Mouse (Mus musculus) CH12.LX (cell line): ENCODE data around the gene Mdfic. TPM values are rescaled to one million over a fixed set of nuclear protein-coding genes. Genes with fewer than 3 reads are reported as not detected.
A peak's percentile ranks its signal among the peaks of the same experiment; 100 is the strongest.

Source experiments
- DNase-seq: peaks from one replicate; pipeline ENCODE4 v3.0.0-alpha.2; 2013; ENCODE audit errors: extremely low read depth
- H3K27ac ChIP-seq: 2 replicates; pipeline ENCODE4 v1.5.1; 2012; ENCODE audit warnings: low read depth, mild to moderate bottlenecking, control low read depth, moderate library complexity; ENCODE audit not compliant: insufficient read depth
- H3K27me3 ChIP-seq: replicated peaks from 2 replicates; pipeline ENCODE3; 2012; ENCODE audit warnings: inconsistent platforms
- H3K36me3 ChIP-seq, 2 experiments: replicated peaks in 1 of 2; 2 replicates each; pipeline versions ENCODE3 to v1.6.1; 2012; ENCODE audit warnings: inconsistent platforms in 1 of 2, low read length in 1 of 2, mild to moderate bottlenecking in 1 of 2, mixed read lengths in 1 of 2, moderate library complexity in 1 of 2; ENCODE audit not compliant: control insufficient read depth in 1 of 2, insufficient read depth in 1 of 2
- H3K4me1 ChIP-seq, 2 experiments: 2 replicates each; pipeline ENCODE4 v1.6.1; 2012; ENCODE audit warnings: inconsistent platforms in 1 of 2, moderate library complexity in 1 of 2; ENCODE audit not compliant: insufficient read depth in 2 of 2, control insufficient read depth in 1 of 2
- H3K4me2 ChIP-seq: 2 replicates; pipeline ENCODE4 v1.6.1; 2012; ENCODE audit warnings: low read depth, mild to moderate bottlenecking, control low read depth; ENCODE audit not compliant: poor library complexity, insufficient read depth, severe bottlenecking
- H3K4me3 ChIP-seq, 3 experiments: fragments of 150-350 bp in 1 of 3; sonication (generic) in 1 of 3; replicated peaks in 1 of 3; 2 replicates each; pipeline versions ENCODE3 to v1.5.1; 2011 to 2012; ENCODE audit warnings: low read depth in 2 of 3, low read length in 2 of 3, mild to moderate bottlenecking in 2 of 3, moderate library complexity in 2 of 3, control low read depth in 1 of 3, improper control_type of control experiment in 1 of 3, inconsistent platforms in 1 of 3, mixed read lengths in 1 of 3; ENCODE audit not compliant: poor library complexity in 1 of 3
- H3K79me2 ChIP-seq: replicated peaks from 2 replicates; pipeline ENCODE4 v1.6.1; 2012; ENCODE audit warnings: mild to moderate bottlenecking, moderate library complexity; ENCODE audit not compliant: control insufficient read depth, poor library complexity, insufficient read depth, severe bottlenecking; ENCODE audit errors: extremely low read depth
- H3K9ac ChIP-seq: 2 replicates; pipeline ENCODE4 v1.6.1; 2012; ENCODE audit warnings: low read depth, mild to moderate bottlenecking, control low read depth, moderate library complexity; ENCODE audit not compliant: insufficient read depth
- H3K9me3 ChIP-seq: replicated peaks from 2 replicates; pipeline ENCODE3; 2012; ENCODE audit warnings: low read length, inconsistent platforms, mixed read lengths
- BHLHE40 ChIP-seq: IDR thresholded peaks from 2 replicates; pipeline ENCODE4 v1.6.1; 2011; ENCODE audit warnings: mild to moderate bottlenecking, low read depth, low read length, improper control_type of control experiment
- CHD1 ChIP-seq: IDR thresholded peaks from 2 replicates; pipeline ENCODE4 v1.6.1; 2012; ENCODE audit warnings: low read depth, low read length, improper control_type of control experiment, inconsistent platforms
- CHD2 ChIP-seq: IDR thresholded peaks from 2 replicates; pipeline ENCODE4 v1.6.1; 2011; ENCODE audit warnings: low read length, improper control_type of control experiment
- CTCF ChIP-seq, 2 experiments: IDR thresholded peaks in 1 of 2; conservative IDR thresholded peaks in 1 of 2; 2 replicates each; pipeline ENCODE4 v1.5.1; 2011 to 2012; ENCODE audit warnings: low read depth in 2 of 2, low read length in 2 of 2, improper control_type of control experiment in 1 of 2, inconsistent platforms in 1 of 2, mild to moderate bottlenecking in 1 of 2, moderate library complexity in 1 of 2
- E2F4 ChIP-seq: IDR thresholded peaks from 2 replicates; pipeline ENCODE4 v1.6.1; 2011; ENCODE audit warnings: low read depth, low read length, improper control_type of control experiment; ENCODE audit not compliant: insufficient replicate concordance
- ELF1 ChIP-seq: IDR thresholded peaks from 2 replicates; pipeline ENCODE4 v1.6.1; 2014; ENCODE audit warnings: low read depth, mild to moderate bottlenecking, inconsistent platforms, low read length, improper control_type of control experiment
- EP300 ChIP-seq: IDR thresholded peaks from 2 replicates; pipeline ENCODE4 v1.6.1; 2011; ENCODE audit warnings: low read length, improper control_type of control experiment
- ETS1 ChIP-seq: conservative IDR thresholded peaks from 2 replicates; pipeline ENCODE4 v1.6.1; 2012; ENCODE audit warnings: low read depth, mild to moderate bottlenecking, inconsistent platforms, low read length, improper control_type of control experiment, moderate library complexity
- GABPA ChIP-seq: IDR thresholded peaks from 2 replicates; pipeline ENCODE4 v1.6.1; 2012; ENCODE audit warnings: low read depth, low read length, improper control_type of control experiment, inconsistent platforms; ENCODE audit not compliant: insufficient replicate concordance
- HCFC1 ChIP-seq: IDR thresholded peaks from 2 replicates; pipeline ENCODE4 v1.6.1; 2012; ENCODE audit warnings: low read depth, mild to moderate bottlenecking, inconsistent platforms, low read length, improper control_type of control experiment
- IRF4 ChIP-seq: IDR thresholded peaks from 2 replicates; pipeline ENCODE4 v1.6.1; 2014; ENCODE audit warnings: low read depth, mild to moderate bottlenecking, inconsistent platforms, low read length, improper control_type of control experiment
- JUN ChIP-seq: IDR thresholded peaks from 2 replicates; pipeline ENCODE4 v1.6.1; 2011; ENCODE audit warnings: low read depth, mild to moderate bottlenecking, low read length, improper control_type of control experiment, moderate library complexity; ENCODE audit not compliant: insufficient read depth
- JUND ChIP-seq: conservative IDR thresholded peaks from 2 replicates; pipeline ENCODE4 v1.6.1; 2011; ENCODE audit warnings: low read depth, low read length, improper control_type of control experiment
- KAT2A ChIP-seq: IDR thresholded peaks from 2 replicates; pipeline ENCODE4 v1.6.1; 2012; ENCODE audit warnings: low read length, improper control_type of control experiment, inconsistent platforms; ENCODE audit not compliant: insufficient replicate concordance
- MAFK ChIP-seq: IDR thresholded peaks from 2 replicates; pipeline ENCODE4 v1.6.1; 2011; ENCODE audit warnings: low read length, improper control_type of control experiment; ENCODE audit not compliant: insufficient replicate concordance
- MAX ChIP-seq: IDR thresholded peaks from 2 replicates; pipeline ENCODE4 v1.6.1; 2011; ENCODE audit warnings: low read length, improper control_type of control experiment
- MAZ ChIP-seq: IDR thresholded peaks from 2 replicates; pipeline ENCODE4 v1.6.1; 2012; ENCODE audit warnings: low read depth, mild to moderate bottlenecking, inconsistent platforms, low read length, improper control_type of control experiment, moderate library complexity
- MEF2A ChIP-seq: IDR thresholded peaks from 2 replicates; pipeline ENCODE4 v1.6.1; 2014; ENCODE audit warnings: low read depth, mild to moderate bottlenecking, inconsistent platforms, low read length, improper control_type of control experiment, borderline replicate concordance
- MXI1 ChIP-seq: IDR thresholded peaks from 2 replicates; pipeline ENCODE4 v1.6.1; 2011; ENCODE audit warnings: mild to moderate bottlenecking, low read depth, low read length, improper control_type of control experiment
- MYC ChIP-seq: IDR thresholded peaks from 2 replicates; pipeline ENCODE4 v1.6.1; 2011; ENCODE audit warnings: low read depth, mild to moderate bottlenecking, improper control_type of control experiment, low read length
- NELFE ChIP-seq: IDR thresholded peaks from 2 replicates; pipeline ENCODE4 v1.6.1; 2011; ENCODE audit warnings: low read depth, low read length, improper control_type of control experiment
- NRF1 ChIP-seq: IDR thresholded peaks from 2 replicates; pipeline ENCODE4 v1.6.1; 2014; ENCODE audit warnings: low read depth, mild to moderate bottlenecking, inconsistent platforms, low read length, improper control_type of control experiment, moderate library complexity
- PAX5 ChIP-seq: IDR thresholded peaks from 2 replicates; pipeline ENCODE4 v1.6.1; 2012; ENCODE audit warnings: low read length, inconsistent platforms, mixed read lengths
- POLR2A ChIP-seq: IDR thresholded peaks from 2 replicates; pipeline ENCODE4 v1.6.1; 2011; ENCODE audit warnings: low read depth, mild to moderate bottlenecking, improper control_type of control experiment, low read length
- POLR2AphosphoS2 ChIP-seq: IDR thresholded peaks from 2 replicates; pipeline ENCODE4 v1.6.1; 2011; ENCODE audit warnings: low read depth, low read length, improper control_type of control experiment
- RAD21 ChIP-seq: IDR thresholded peaks from 2 replicates; pipeline ENCODE4 v1.6.1; 2011; ENCODE audit warnings: low read depth, mild to moderate bottlenecking, low read length, improper control_type of control experiment, moderate library complexity
- RCOR1 ChIP-seq: conservative IDR thresholded peaks from 2 replicates; pipeline ENCODE4 v1.6.1; 2012; ENCODE audit warnings: low read depth, mild to moderate bottlenecking, inconsistent platforms, low read length, improper control_type of control experiment
- SIN3A ChIP-seq: IDR thresholded peaks from 2 replicates; pipeline ENCODE4 v1.6.1; 2012; ENCODE audit warnings: low read length, improper control_type of control experiment, inconsistent platforms
- SMC3 ChIP-seq: IDR thresholded peaks from 2 replicates; pipeline ENCODE4 v1.6.1; 2011; ENCODE audit warnings: low read depth, low read length, improper control_type of control experiment
- TBP ChIP-seq: conservative IDR thresholded peaks from 2 replicates; pipeline ENCODE4 v1.6.1; 2011; ENCODE audit warnings: low read depth, low read length, improper control_type of control experiment
- TCF12 ChIP-seq: IDR thresholded peaks from 2 replicates; pipeline ENCODE4 v1.6.1; 2014; ENCODE audit warnings: low read depth, mild to moderate bottlenecking, inconsistent platforms, low read length, improper control_type of control experiment
- UBTF ChIP-seq: IDR thresholded peaks from 2 replicates; pipeline ENCODE4 v1.6.1; 2012; ENCODE audit warnings: low read depth, mild to moderate bottlenecking, inconsistent platforms, low read length, improper control_type of control experiment, moderate library complexity
- USF1 ChIP-seq: IDR thresholded peaks from 2 replicates; pipeline ENCODE4 v1.6.1; 2014; ENCODE audit warnings: low read depth, mild to moderate bottlenecking, inconsistent platforms, low read length, improper control_type of control experiment
- USF2 ChIP-seq: conservative IDR thresholded peaks from 2 replicates; pipeline ENCODE4 v1.6.1; 2011; ENCODE audit warnings: low read depth, low read length, improper control_type of control experiment
- ZC3H11A ChIP-seq: IDR thresholded peaks from 2 replicates; pipeline ENCODE4 v1.6.1; 2012; ENCODE audit warnings: low read depth, mild to moderate bottlenecking, inconsistent platforms, low read length, improper control_type of control experiment
- ZKSCAN1 ChIP-seq: IDR thresholded peaks from 2 replicates; pipeline ENCODE4 v1.6.1; 2012; ENCODE audit warnings: low read depth, inconsistent platforms, low read length, improper control_type of control experiment, borderline replicate concordance
- ZMIZ1 ChIP-seq: IDR thresholded peaks from 2 replicates; pipeline ENCODE4 v1.6.1; 2012; ENCODE audit warnings: low read depth, mild to moderate bottlenecking, inconsistent platforms, low read length, improper control_type of control experiment
- ZNF384 ChIP-seq: IDR thresholded peaks from 2 replicates; pipeline ENCODE4 v1.6.1; 2012; ENCODE audit warnings: low read depth, low read length, improper control_type of control experiment, inconsistent platforms
- dilution Hi-C: fragments of 300-500 bp; cut with MboI; formaldehyde crosslinking; loops from 2 replicates; pipeline ENCODE4 v1.14.3; 2020; ENCODE audit warnings: low sequenced_read_pairs; ENCODE audit not compliant: extremely low pct_unique_long_range_greater_than_20kb, extremely low pct_ligation_motif_present
- in situ Hi-C: fragments of 300-500 bp; cut with MboI; formaldehyde crosslinking; loops from 3 replicates; pipeline ENCODE4 v1.14.3; 2019; ENCODE audit warnings: low sequenced_read_pairs, low pct_ligation_motif_present, low pct_unique_long_range_greater_than_20kb, mixed read lengths
- polyA plus RNA-seq: library from polyadenylated mRNA; unstranded; fragments of >175 nt; gene quantifications from 2 replicates; pipeline ENCODE4 v1.2.1, GENCODE M21; 2012; ENCODE audit warnings: low read depth; ENCODE audit not compliant: insufficient read length
- total RNA-seq, 2 experiments: library from RNA; depleted of rRNA; stranded (reverse); fragments of 300-350 nt in 1 of 2; fragments of >200 nt in 1 of 2; gene quantifications; 2 replicates each; pipeline ENCODE4 v1.2.3; 2012 to 2014

The Mdfic gene
- total and polyA plus RNA-seq, 3 experiments = 8.3 to 14.7 (median 14.1) TPM

- dilution Hi-C loops = no loop called here
- peak overlapping the region; percentile 96 for H3K27ac ChIP-seq
Observed at GRCm38 (mm10) chr6:15845711-15846342, 125.4 kb downstream of the Mdfic start.

More at GRCm38 (mm10) chr6:15845711-15846342, 125.4 kb downstream of the Mdfic start:
- H3K36me3 ChIP-seq = peaks cover 2 to 3% of the 10 kb centered on the region in 2 experiments
- H3K9me3 ChIP-seq = no peaks in the 10 kb centered on the region
- peak overlapping the region; percentile 100 for H3K9ac ChIP-seq
- H3K79me2 ChIP-seq = peaks cover 17% of the 10 kb centered on the region
- peak overlapping the region; percentile 59 to 85 (median 73) for H3K4me3 ChIP-seq
- no peak for TF ChIP-seq BHLHE40
- TF ChIP-seq MAZ = 0 out of 2 replicates have a peak, but pooled peaks have one; percentile 23
- TF ChIP-seq NRF1 = no peak
- TF ChIP-seq SIN3A = peak; percentile 79
- no peak for TF ChIP-seq SMC3
- TF ChIP-seq UBTF = no peak
- peak; percentile 82; the same call in 1 of the 2 replicates for TF ChIP-seq ETS1
- peak; percentile 73 for TF ChIP-seq POLR2A
- TF ChIP-seq USF2 = no peak
- peak; percentile 99 for TF ChIP-seq ZNF384
- no peak; the same call in 1 of the 2 replicates for TF ChIP-seq CHD1
- TF ChIP-seq USF1 = no peak
- no peak for TF ChIP-seq MXI1
- no peak for TF ChIP-seq MEF2A
- TF ChIP-seq EP300 = no peak; the same call in none of the 2 replicates
- TF ChIP-seq TBP = peak; percentile 87
- no peak for TF ChIP-seq ZMIZ1
- peak; percentile 59; the same call in 1 of the 2 replicates for TF ChIP-seq RCOR1
- peak; percentile 30; the same call in 1 of the 2 replicates for TF ChIP-seq NELFE
- no peak for TF ChIP-seq JUN
- TF ChIP-seq MAX = no peak
- TF ChIP-seq CTCF (conservative IDR thresholded peaks at IDR 0.05 in 1 of 2, IDR thresholded peaks at IDR 0.05 in 1 of 2; ENCODE audit: low read depth in 2 of 2, low read length in 2 of 2) = no peak
- no peak for TF ChIP-seq TCF12
- no peak for TF ChIP-seq CHD2
- peak; percentile 19; the same call in 1 of the 2 replicates for TF ChIP-seq HCFC1
- TF ChIP-seq ZC3H11A = no peak
- TF ChIP-seq MYC = no peak; the same call in 1 of the 2 replicates
- TF ChIP-seq POLR2AphosphoS2 = no peak
- TF ChIP-seq GABPA = no peak
- no peak for TF ChIP-seq MAFK
- TF ChIP-seq RAD21 = no peak
- TF ChIP-seq ELF1 = no peak
- no peak for TF ChIP-seq ZKSCAN1
- no peak for TF ChIP-seq KAT2A
- TF ChIP-seq E2F4 = no peak
- peak; percentile 71; the same call in 1 of the 2 replicates for TF ChIP-seq IRF4
- TF ChIP-seq JUND = no peak
- TF ChIP-seq PAX5 = no peak
- TF ChIP-seq, all 38 proteins: peak for 10
- Histone ChIP-seq H3K4me2 (peak overlapping the region; percentile 61), H3K27me3 (no peaks in the 10 kb centered on the region), H3K4me1 (peaks cover 8 to 23% of the 10 kb centered on the region in 2 experiments; a peak in 3 of 4 replicates)
- in situ Hi-C loops = no loop called here
- peak; percentile 82 for DNase-seq
